Mouse (Mus musculus) E14TG2a.4 (cell line): ENCODE measurements around the gene Slc13a3.

Source experiments
- CTCF ChIP-seq: conservative IDR thresholded peaks from 2 replicates; pipeline ENCODE4 v1.5.1; 2014; ENCODE audit warnings: low read length
- NANOG ChIP-seq: IDR thresholded peaks from 2 replicates; pipeline ENCODE4 v1.6.1; 2014; ENCODE audit warnings: borderline replicate concordance, low read length, mixed read lengths
- POU5F1 ChIP-seq: IDR thresholded peaks from 2 replicates; pipeline ENCODE4 v1.6.1; 2014; ENCODE audit warnings: low read length, borderline replicate concordance

DNA sequence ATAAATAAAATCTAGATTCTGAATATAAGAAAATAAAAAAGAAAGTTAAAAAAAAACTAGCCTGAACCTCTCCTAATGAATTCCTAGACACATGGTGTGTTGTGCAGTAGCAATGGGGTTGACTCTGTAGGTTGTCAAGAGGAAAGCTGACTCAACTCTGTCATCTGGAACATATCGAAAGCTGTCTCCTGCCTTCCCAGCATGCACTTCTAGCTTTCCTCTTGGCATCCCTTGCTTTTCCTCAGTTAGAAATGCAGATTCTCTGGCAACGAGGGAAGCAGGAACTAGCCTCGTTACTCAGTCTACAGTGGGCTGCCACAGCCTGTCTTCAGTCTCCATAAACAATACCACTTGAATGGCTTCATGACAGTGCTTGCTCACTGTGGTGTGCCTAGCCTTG lies 12.8 kb upstream of the Slc13a3 start:
- TF ChIP-seq CTCF (no peak), NANOG (no peak), POU5F1 (no peak)
